Mouse (Mus musculus) liver, embryonic 11.5 days (tissue): Measurements from ENCODE around the gene Foxb1. TPM values are rescaled to one million over a fixed set of nuclear protein-coding genes. Genes with fewer than 3 reads are reported as not detected.
A peak's percentile ranks its signal among the peaks of the same experiment; 100 is the strongest.

Source experiments
- ATAC-seq: fragments of 200-750 bp; cut with Nextera tagmentation; replicated peaks from 2 replicates; pipeline ENCODE4 v1.8.0; 2017; ENCODE audit warnings: moderate number of reproducible peaks, mild to moderate bottlenecking, moderate TSS enrichment, moderate library complexity; ENCODE audit not compliant: low FRiP score
- DNase-seq: peaks from one replicate; pipeline ENCODE4 v3.0.0-alpha.2; 2017; ENCODE audit warnings: low spot score
- H3K27ac ChIP-seq: fragments of 300-500 bp; sonication (generic); 2 replicates; pipeline ENCODE4 v1.5.1; 2014; ENCODE audit warnings: mild to moderate bottlenecking, low read depth, low read length, control low read depth
- H3K27me3 ChIP-seq: fragments of 300-500 bp; sonication (generic); replicated peaks from 2 replicates; pipeline ENCODE4 v1.6.1; 2014; ENCODE audit warnings: low read length, mixed read lengths; ENCODE audit not compliant: control insufficient read depth, insufficient read depth
- H3K36me3 ChIP-seq: fragments of 300-500 bp; sonication (generic); 2 replicates; pipeline ENCODE4 v1.6.1; 2014; ENCODE audit warnings: mild to moderate bottlenecking, low read length, moderate library complexity, mixed read lengths; ENCODE audit not compliant: control insufficient read depth, insufficient read depth
- H3K4me1 ChIP-seq: fragments of 300-500 bp; sonication (generic); replicated peaks from 2 replicates; pipeline ENCODE4 v1.6.1; 2014; ENCODE audit warnings: low read length, mixed read lengths; ENCODE audit not compliant: control insufficient read depth, insufficient read depth
- H3K4me2 ChIP-seq: fragments of 300-500 bp; sonication (generic); 2 replicates; pipeline ENCODE4 v1.6.1; 2014; ENCODE audit warnings: mild to moderate bottlenecking, control low read depth, moderate library complexity
- H3K4me3 ChIP-seq: fragments of 300-500 bp; sonication (generic); 2 replicates; pipeline ENCODE4 v1.5.1; 2014; ENCODE audit warnings: low read depth, low read length, control low read depth
- H3K9ac ChIP-seq: fragments of 300-500 bp; sonication (generic); 2 replicates; pipeline ENCODE4 v1.6.1; 2014; ENCODE audit warnings: low read depth, low read length, control low read depth
- H3K9me3 ChIP-seq: fragments of 300-500 bp; sonication (generic); 2 replicates; pipeline ENCODE4 v1.6.1; 2016; ENCODE audit warnings: low read length, inconsistent platforms, mixed read lengths; ENCODE audit not compliant: control insufficient read depth
- WGBS: fragments of 180-500 bp; shearing (Covaris S2); extraction: QIAGEN DNeasy Blood & Tissue Kit; methylation state at CpG from one replicate; pipeline ENCODE4 v1.1.7; 2014; 5-methylcytosine and 5-hydroxymethylcytosine counted together
- polyA plus RNA-seq: library from polyadenylated mRNA; unstranded; fragments of >200 nt; fragmentation: Nextera tagmentation; extraction: Ambion mirVana; gene quantifications from 2 replicates; pipeline ENCODE4 v1.2.1, GENCODE M21; 2014

Gene Foxb1
- not detected in 2 replicates for polyA plus RNA-seq

- WGBS: under 1% methylated on average over 59 of the region's 60 CpGs
- Histone ChIP-seq H3K4me1 (no peaks in the 10 kb centered on the region), H3K4me3 (no peak within 1 kb of the TSS), H3K27ac (no peak within 1 kb of the TSS), H3K36me3 (no peaks in the 10 kb centered on the region), H3K4me2 (no peak within 1 kb of the TSS), H3K9me3 (no peaks in the 10 kb centered on the region), H3K9ac (no peak within 1 kb of the TSS), H3K27me3 (peaks cover 100% of the 10 kb centered on the region)
- ATAC-seq (no peak), DNase-seq (peak; percentile 43)
Observed at GRCm38 (mm10) chr9:69760371-69761301, at the start of gene Foxb1. Gene Foxb1 (minus strand): TSS chr9:69760940.

GRCm38 (mm10) chr9:69790562-69790961, 29.8 kb upstream of the Foxb1 start:
- DNase-seq (no peak), ATAC-seq (no peak)
- Histone ChIP-seq H3K9ac (no peak overlapping the region), H3K27ac (no peak overlapping the region), H3K36me3 (no peaks in the 10 kb centered on the region), H3K9me3 (no peaks in the 10 kb centered on the region), H3K4me1 (no peaks in the 10 kb centered on the region), H3K4me2 (no peak overlapping the region), H3K27me3 (no peaks in the 10 kb centered on the region), H3K4me3 (no peak overlapping the region)
- WGBS: 52% methylated on average over 7 of the region's 7 CpGs

GRCm38 (mm10) chr9:69779996-69780395, 19.3 kb upstream of the Foxb1 start:
- H3K4me3 ChIP-seq: no peak overlapping the region
- H3K27me3 ChIP-seq: no peaks in the 10 kb centered on the region; the same call in 1 of the 2 replicates

GRCm38 (mm10) chr9:69769949-69770585, 9.3 kb upstream of the Foxb1 start:
- no peak overlapping the region for H3K9ac ChIP-seq
- no peaks in the 10 kb centered on the region for H3K36me3 ChIP-seq
- DNase-seq (no peak), ATAC-seq (no peak)
- H3K27ac ChIP-seq: no peak overlapping the region
- WGBS: 6% methylated on average over 21 of the region's 21 CpGs
- no peaks in the 10 kb centered on the region for H3K4me1 ChIP-seq
- no peak overlapping the region for H3K4me2 ChIP-seq
- H3K9me3 ChIP-seq: no peaks in the 10 kb centered on the region
- H3K27me3 ChIP-seq: peaks cover 90% of the 10 kb centered on the region
- H3K4me3 ChIP-seq: no peak overlapping the region

More at GRCm38 (mm10) chr9:69779996-69780395, 19.3 kb upstream of the Foxb1 start:
- H3K36me3 ChIP-seq: no peaks in the 10 kb centered on the region
- H3K27ac ChIP-seq: no peak overlapping the region
- no peaks in the 10 kb centered on the region for H3K9me3 ChIP-seq
- H3K9ac ChIP-seq: no peak overlapping the region
- 81% methylated on average over 2 of the region's 2 CpGs for WGBS
- ATAC-seq: no peak
- no peak for DNase-seq
- no peaks in the 10 kb centered on the region for H3K4me1 ChIP-seq
- no peak overlapping the region for H3K4me2 ChIP-seq

GRCm38 (mm10) chr9:69769091-69769948, 8.6 kb upstream of the Foxb1 start:
- H3K27ac ChIP-seq: no peak overlapping the region
- WGBS: 1% methylated on average over 36 of the region's 36 CpGs
- H3K9ac ChIP-seq: no peak overlapping the region
- ATAC-seq: no peak
- no peaks in the 10 kb centered on the region for H3K4me1 ChIP-seq
- DNase-seq: no peak
- peaks cover 94% of the 10 kb centered on the region for H3K27me3 ChIP-seq
- H3K4me3 ChIP-seq: no peak overlapping the region
- H3K9me3 ChIP-seq: no peaks in the 10 kb centered on the region
- no peaks in the 10 kb centered on the region for H3K36me3 ChIP-seq
- no peak overlapping the region for H3K4me2 ChIP-seq

- Histone ChIP-seq H3K27ac (no peak overlapping the region), H3K9me3 (no peaks in the 10 kb centered on the region), H3K4me1 (no peaks in the 10 kb centered on the region), H3K27me3 (peaks cover 96% of the 10 kb centered on the region), H3K9ac (no peak overlapping the region), H3K36me3 (no peaks in the 10 kb centered on the region), H3K4me3 (no peak overlapping the region), H3K4me2 (no peak overlapping the region)
- no peak for ATAC-seq
- WGBS: 4% methylated on average over 28 of the region's 28 CpGs
- no peak for DNase-seq
Observed at GRCm38 (mm10) chr9:69768136-69768875, 7.6 kb upstream of the Foxb1 start.

DNA sequence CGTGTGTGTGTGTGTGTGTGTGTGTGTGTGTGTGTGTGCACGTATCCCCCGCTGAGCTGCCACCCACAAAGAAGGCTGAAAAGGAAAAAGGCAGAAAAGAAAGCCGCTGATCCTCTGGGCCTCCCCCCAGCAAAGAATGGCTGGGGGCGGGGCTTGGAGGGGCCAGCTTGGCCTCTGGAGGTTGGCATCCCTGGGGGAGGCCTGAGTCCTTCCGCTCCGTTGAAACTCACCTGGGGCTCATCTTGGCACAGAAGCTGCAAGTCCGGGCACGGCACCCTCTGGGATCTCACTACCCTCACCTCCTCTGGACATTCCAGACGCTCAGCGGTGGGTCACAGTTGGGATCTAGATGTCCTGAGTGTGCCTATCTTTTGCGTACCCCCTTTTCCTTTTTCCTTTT, 6.7 kb upstream of the Foxb1 start:
- Histone ChIP-seq H3K27me3 (peaks cover 98% of the 10 kb centered on the region), H3K36me3 (no peaks in the 10 kb centered on the region), H3K4me3 (no peak overlapping the region), H3K9ac (no peak overlapping the region), H3K4me1 (no peaks in the 10 kb centered on the region), H3K9me3 (no peaks in the 10 kb centered on the region), H3K4me2 (no peak overlapping the region), H3K27ac (no peak overlapping the region)
- DNase-seq (no peak), ATAC-seq (no peak)
- 2% methylated on average over 9 of the region's 12 CpGs for WGBS

GRCm38 (mm10) chr9:69766936-69767335, 6.2 kb upstream of the Foxb1 start:
- Histone ChIP-seq H3K9ac (no peak overlapping the region), H3K4me3 (no peak overlapping the region), H3K4me2 (no peak overlapping the region), H3K27ac (no peak overlapping the region), H3K9me3 (no peaks in the 10 kb centered on the region), H3K4me1 (no peaks in the 10 kb centered on the region), H3K27me3 (peaks cover 99% of the 10 kb centered on the region), H3K36me3 (no peaks in the 10 kb centered on the region)
- WGBS: 0% methylated on average over 4 of the region's 4 CpGs
- DNase-seq: no peak
- no peak for ATAC-seq
